Mouse (Mus musculus) heart, embryonic 13.5 days (tissue): Measurements from ENCODE around the gene 4930523C07Rik. TPM values are rescaled to one million over a fixed set of nuclear protein-coding genes. Genes with fewer than 3 reads are reported as not detected.

Source experiments
- ATAC-seq: fragments of 200-750 bp; cut with Nextera tagmentation; 2 replicates; pipeline ENCODE4 v1.8.0; 2017; ENCODE audit warnings: moderate TSS enrichment; ENCODE audit not compliant: insufficient number of reproducible peaks, low FRiP score, low TSS enrichment; ENCODE audit errors: extremely low read depth
- H3K27ac ChIP-seq: fragments of 300-500 bp; sonication (generic); replicated peaks from 2 replicates; pipeline ENCODE4 v1.5.1; 2015; ENCODE audit warnings: moderate library complexity, mild to moderate bottlenecking, inconsistent platforms
- H3K27me3 ChIP-seq: fragments of 300-500 bp; sonication (generic); replicated peaks from 2 replicates; pipeline ENCODE4 v1.6.1; 2015; ENCODE audit warnings: mild to moderate bottlenecking, inconsistent platforms
- H3K36me3 ChIP-seq: fragments of 300-500 bp; sonication (generic); 2 replicates; pipeline ENCODE4 v1.6.1; 2015; ENCODE audit warnings: mild to moderate bottlenecking, inconsistent platforms
- H3K4me1 ChIP-seq: fragments of 300-500 bp; sonication (generic); 2 replicates; pipeline ENCODE4 v1.6.1; 2015; ENCODE audit warnings: inconsistent platforms
- H3K4me2 ChIP-seq: fragments of 300-500 bp; sonication (generic); 2 replicates; pipeline ENCODE4 v1.6.1; 2015; ENCODE audit warnings: inconsistent platforms, mild to moderate bottlenecking, moderate library complexity
- H3K4me3 ChIP-seq: fragments of 300-500 bp; sonication (generic); 2 replicates; pipeline ENCODE4 v1.5.1; 2015; ENCODE audit warnings: moderate library complexity, mild to moderate bottlenecking, inconsistent platforms
- H3K9ac ChIP-seq: fragments of 300-500 bp; sonication (generic); 2 replicates; pipeline ENCODE4 v1.6.1; 2015; ENCODE audit warnings: inconsistent platforms, mild to moderate bottlenecking, moderate library complexity
- H3K9me3 ChIP-seq: fragments of 300-500 bp; sonication (generic); 2 replicates; pipeline ENCODE4 v1.6.1; 2016; ENCODE audit warnings: inconsistent platforms
- WGBS: fragments of 180-500 bp; shearing (Covaris S2); methylation state at CpG from one replicate; pipeline ENCODE4 v1.1.7; 2015; ENCODE audit warnings: mixed read lengths; 5-methylcytosine and 5-hydroxymethylcytosine counted together
- polyA plus RNA-seq: library from polyadenylated mRNA; unstranded; fragments of >200 nt; fragmentation: Nextera tagmentation; extraction: Ambion mirVana; gene quantifications from 2 replicates; pipeline ENCODE4 v1.2.1, GENCODE M21; 2015

4930523C07Rik gene
- 10.9 and 13.4 TPM in 2 replicates for polyA plus RNA-seq

- Histone ChIP-seq H3K9me3 (no peaks in the 10 kb centered on the region), H3K9ac (peak within 1 kb of the TSS; percentile 83), H3K36me3 (no peaks in the 10 kb centered on the region), H3K27ac (peak within 1 kb of the TSS; percentile 57), H3K4me1 (peaks cover 51% of the 10 kb centered on the region), H3K27me3 (no peaks in the 10 kb centered on the region), H3K4me2 (peak within 1 kb of the TSS; percentile 83), H3K4me3 (peak within 1 kb of the TSS; percentile 68)
- ATAC-seq: peak; percentile 70
- WGBS: under 1% methylated on average over 33 of the region's 33 CpGs
These were observed at the start of gene 4930523C07Rik for GRCm38 (mm10) chr1:160044237-160045021. 4930523C07Rik (plus strand) TSS chr1:160044382.

GRCm38 (mm10) chr1:159997329-159997728 is 46.9 kb upstream of the 4930523C07Rik start:
- WGBS: 43% methylated on average over 2 of the region's 2 CpGs
- Histone ChIP-seq H3K9ac (no peak overlapping the region), H3K4me2 (no peak overlapping the region), H3K27ac (no peak overlapping the region), H3K27me3 (no peaks in the 10 kb centered on the region), H3K4me3 (no peak overlapping the region), H3K36me3 (no peaks in the 10 kb centered on the region), H3K9me3 (no peaks in the 10 kb centered on the region), H3K4me1 (no peaks in the 10 kb centered on the region)
- no peak for ATAC-seq

- no peaks in the 10 kb centered on the region for H3K36me3 ChIP-seq
- no peak overlapping the region for H3K4me3 ChIP-seq
- no peak overlapping the region for H3K4me2 ChIP-seq
- no peak overlapping the region for H3K27ac ChIP-seq
- H3K4me1 ChIP-seq: no peaks in the 10 kb centered on the region
- no peak overlapping the region for H3K9ac ChIP-seq
- no peaks in the 10 kb centered on the region for H3K9me3 ChIP-seq
- ATAC-seq: no peak
- H3K27me3 ChIP-seq: no peaks in the 10 kb centered on the region
- WGBS: 54% methylated on average over 1 of the region's 1 CpGs
These were observed 45.8 kb upstream of the 4930523C07Rik start for GRCm38 (mm10) chr1:159998349-159998748.

- Histone ChIP-seq H3K4me1 (no peaks in the 10 kb centered on the region), H3K27ac (no peak overlapping the region), H3K27me3 (no peaks in the 10 kb centered on the region), H3K4me3 (no peak overlapping the region), H3K9me3 (no peaks in the 10 kb centered on the region), H3K36me3 (no peaks in the 10 kb centered on the region), H3K9ac (no peak overlapping the region), H3K4me2 (no peak overlapping the region)
- WGBS: 64% methylated on average over 3 of the region's 3 CpGs
- no peak for ATAC-seq
These were observed 45.0 kb upstream of the 4930523C07Rik start for GRCm38 (mm10) chr1:159999232-159999631.

GRCm38 (mm10) chr1:160005319-160005718 is 38.9 kb upstream of the 4930523C07Rik start:
- Histone ChIP-seq H3K9ac (no peak overlapping the region), H3K4me1 (no peaks in the 10 kb centered on the region), H3K4me2 (no peak overlapping the region), H3K27ac (no peak overlapping the region), H3K36me3 (no peaks in the 10 kb centered on the region), H3K9me3 (no peaks in the 10 kb centered on the region), H3K4me3 (no peak overlapping the region), H3K27me3 (no peaks in the 10 kb centered on the region)
- no peak for ATAC-seq
- WGBS: 75% methylated on average over 4 of the region's 4 CpGs

- Histone ChIP-seq H3K27me3 (no peaks in the 10 kb centered on the region), H3K9me3 (no peaks in the 10 kb centered on the region), H3K36me3 (no peaks in the 10 kb centered on the region), H3K27ac (no peak overlapping the region), H3K4me2 (no peak overlapping the region), H3K4me3 (no peak overlapping the region), H3K4me1 (no peaks in the 10 kb centered on the region), H3K9ac (no peak overlapping the region)
- ATAC-seq: no peak
- 80% methylated on average over 8 of the region's 8 CpGs for WGBS
These were observed 37.1 kb upstream of the 4930523C07Rik start for GRCm38 (mm10) chr1:160006919-160007588.

GRCm38 (mm10) chr1:160013042-160013441 is 31.1 kb upstream of the 4930523C07Rik start:
- no peak overlapping the region for H3K9ac ChIP-seq
- ATAC-seq: no peak
- no peaks in the 10 kb centered on the region for H3K27me3 ChIP-seq
- WGBS: 81% methylated on average over 3 of the region's 3 CpGs
- no peaks in the 10 kb centered on the region for H3K36me3 ChIP-seq
- H3K9me3 ChIP-seq: no peaks in the 10 kb centered on the region
- no peak overlapping the region for H3K27ac ChIP-seq
- no peaks in the 10 kb centered on the region for H3K4me1 ChIP-seq
- no peak overlapping the region for H3K4me3 ChIP-seq
- no peak overlapping the region for H3K4me2 ChIP-seq

- Histone ChIP-seq H3K4me3 (no peak overlapping the region), H3K27me3 (no peaks in the 10 kb centered on the region), H3K9ac (no peak overlapping the region), H3K4me2 (no peak overlapping the region), H3K9me3 (no peaks in the 10 kb centered on the region), H3K4me1 (peaks cover 8% of the 10 kb centered on the region; the same call in 1 of the 2 replicates), H3K27ac (no peak overlapping the region), H3K36me3 (no peaks in the 10 kb centered on the region)
- ATAC-seq: no peak
- 78% methylated on average over 10 of the region's 10 CpGs for WGBS
These were observed 19.7 kb upstream of the 4930523C07Rik start for GRCm38 (mm10) chr1:160024339-160024980.

GRCm38 (mm10) chr1:160025146-160025894 is 18.9 kb upstream of the 4930523C07Rik start:
- H3K4me1 ChIP-seq: peaks cover 8% of the 10 kb centered on the region; the same call in 1 of the 2 replicates
- H3K9me3 ChIP-seq: no peaks in the 10 kb centered on the region
- no peak overlapping the region for H3K9ac ChIP-seq
- WGBS: 61% methylated on average over 11 of the region's 11 CpGs
- H3K27me3 ChIP-seq: no peaks in the 10 kb centered on the region
- no peak overlapping the region for H3K27ac ChIP-seq
- no peaks in the 10 kb centered on the region for H3K36me3 ChIP-seq
- H3K4me3 ChIP-seq: no peak overlapping the region
- no peak overlapping the region for H3K4me2 ChIP-seq
- no peak for ATAC-seq

GRCm38 (mm10) chr1:160025895-160026255 is 18.3 kb upstream of the 4930523C07Rik start:
- Histone ChIP-seq H3K27ac (no peak overlapping the region), H3K4me3 (no peak overlapping the region), H3K9me3 (no peaks in the 10 kb centered on the region), H3K4me2 (no peak overlapping the region), H3K4me1 (peaks cover 8% of the 10 kb centered on the region; the same call in 1 of the 2 replicates), H3K27me3 (no peaks in the 10 kb centered on the region), H3K9ac (no peak overlapping the region), H3K36me3 (no peaks in the 10 kb centered on the region)
- ATAC-seq: no peak
- 80% methylated on average over 5 of the region's 5 CpGs for WGBS

- Histone ChIP-seq H3K4me3 (no peak overlapping the region), H3K27ac (no peak overlapping the region), H3K9me3 (no peaks in the 10 kb centered on the region), H3K27me3 (no peaks in the 10 kb centered on the region), H3K36me3 (no peaks in the 10 kb centered on the region), H3K9ac (no peak overlapping the region), H3K4me2 (no peak overlapping the region), H3K4me1 (peaks cover 8% of the 10 kb centered on the region; the same call in 1 of the 2 replicates)
- no peak for ATAC-seq
- 50% methylated on average over 4 of the region's 4 CpGs for WGBS
These were observed 16.2 kb upstream of the 4930523C07Rik start for GRCm38 (mm10) chr1:160027939-160028338.
